Mouse (Mus musculus): ENCODE results near the gene Gemin4. TPM values are rescaled to one million over a fixed set of nuclear protein-coding genes. Genes with fewer than 3 reads are reported as not detected.

Gene Gemin4
- total and polyA plus RNA-seq, 3 experiments = 41.3 to 51.6 (median 46.5) TPM

GRCm38 (mm10) chr11:76246439-76246838, 29.0 kb upstream of the Gemin4 start:
- Histone ChIP-seq H3K27me3 (replicated peaks) (no peaks in the 10 kb centered on the region), H3K4me2 (ENCODE audit: insufficient read depth, low read depth, poor library complexity, severe bottlenecking) (no peak overlapping the region), H3K4me1 (ENCODE audit: control insufficient read depth in 1 of 2, insufficient read depth in 2 of 2) (peaks cover 4 to 30% of the 10 kb centered on the region in 2 experiments)

GRCm38 (mm10) chr11:76243811-76244546, 26.5 kb upstream of the Gemin4 start:
- H3K9ac ChIP-seq (ENCODE audit: insufficient read depth, low read depth) = peak overlapping the region; percentile 52
- dilution Hi-C loops (cut with MboI; ENCODE audit: extremely low pct_ligation_motif_present, extremely low pct_unique_long_range_greater_than_20kb, low sequenced_read_pairs) (no loop called here), in situ Hi-C loops (cut with MboI; ENCODE audit: low pct_ligation_motif_present, low pct_unique_long_range_greater_than_20kb, low sequenced_read_pairs) (no loop called here)
- TF ChIP-seq ETS1 (conservative IDR thresholded peaks at IDR 0.05; ENCODE audit: low read depth, low read length) (no peak), PAX5 (IDR thresholded peaks at IDR 0.05; ENCODE audit: low read length) (no peak), POLR2AphosphoS2 (IDR thresholded peaks at IDR 0.05; ENCODE audit: low read depth, low read length) (no peak), MEF2A (IDR thresholded peaks at IDR 0.05; ENCODE audit: borderline replicate concordance, low read depth, low read length) (no peak), USF1 (IDR thresholded peaks at IDR 0.05; ENCODE audit: low read depth, low read length) (no peak), BHLHE40 (IDR thresholded peaks at IDR 0.05; ENCODE audit: low read depth, low read length) (no peak), ZKSCAN1 (IDR thresholded peaks at IDR 0.05; ENCODE audit: borderline replicate concordance, low read depth, low read length) (no peak), SIN3A (IDR thresholded peaks at IDR 0.05; ENCODE audit: low read length) (no peak), GABPA (IDR thresholded peaks at IDR 0.05; ENCODE audit: insufficient replicate concordance, low read depth, low read length) (no peak), MAX (IDR thresholded peaks at IDR 0.05; ENCODE audit: low read length) (no peak), ZC3H11A (IDR thresholded peaks at IDR 0.05; ENCODE audit: low read depth, low read length) (no peak), SMC3 (IDR thresholded peaks at IDR 0.05; ENCODE audit: low read depth, low read length) (no peak), IRF4 (IDR thresholded peaks at IDR 0.05; ENCODE audit: low read depth, low read length) (no peak)
- peaks cover 23 to 63% of the 10 kb centered on the region in 2 experiments for H3K36me3 ChIP-seq (replicated peaks in 1 of 2; ENCODE audit: control insufficient read depth in 1 of 2, insufficient read depth in 1 of 2, low read length in 1 of 2)
- peak overlapping the region; percentile 92 for H3K4me2 ChIP-seq (ENCODE audit: insufficient read depth, low read depth, poor library complexity, severe bottlenecking)
- no peaks in the 10 kb centered on the region for H3K27me3 ChIP-seq (replicated peaks)
- no peaks in the 10 kb centered on the region for H3K9me3 ChIP-seq (replicated peaks; ENCODE audit: low read length)
- peaks cover 4 to 41% of the 10 kb centered on the region in 2 experiments for H3K4me1 ChIP-seq (ENCODE audit: control insufficient read depth in 1 of 2, insufficient read depth in 2 of 2)
- H3K79me2 ChIP-seq (replicated peaks; ENCODE audit: control insufficient read depth, extremely low read depth, insufficient read depth, poor library complexity, severe bottlenecking) = peaks cover 18% of the 10 kb centered on the region
- H3K4me3 ChIP-seq (replicated peaks in 1 of 3; ENCODE audit: low read depth in 2 of 3, low read length in 2 of 3, poor library complexity in 1 of 3) = peak overlapping the region; percentile 61 to 91 (median 70)
- no peak for DNase-seq (ENCODE audit: extremely low read depth)
- no peak overlapping the region for H3K27ac ChIP-seq (ENCODE audit: insufficient read depth, low read depth)

More at GRCm38 (mm10) chr11:76246439-76246838, 29.0 kb upstream of the Gemin4 start:
- peaks cover 18% of the 10 kb centered on the region for H3K79me2 ChIP-seq (replicated peaks; ENCODE audit: control insufficient read depth, extremely low read depth, insufficient read depth, poor library complexity, severe bottlenecking)
- dilution Hi-C loops (cut with MboI; ENCODE audit: extremely low pct_ligation_motif_present, extremely low pct_unique_long_range_greater_than_20kb, low sequenced_read_pairs) = no loop called here
- no peak overlapping the region for H3K9ac ChIP-seq (ENCODE audit: insufficient read depth, low read depth)
- in situ Hi-C loops (cut with MboI; ENCODE audit: low pct_ligation_motif_present, low pct_unique_long_range_greater_than_20kb, low sequenced_read_pairs) = no loop called here
- no peak overlapping the region for H3K4me3 ChIP-seq (replicated peaks in 1 of 3; ENCODE audit: low read depth in 2 of 3, low read length in 2 of 3, poor library complexity in 1 of 3)
- H3K27ac ChIP-seq (ENCODE audit: insufficient read depth, low read depth) = no peak overlapping the region
- DNase-seq (ENCODE audit: extremely low read depth) = no peak
- no peak for TF ChIP-seq MAZ (IDR thresholded peaks at IDR 0.05; ENCODE audit: low read depth, low read length)
- peak; percentile 86 for TF ChIP-seq MAFK (IDR thresholded peaks at IDR 0.05; ENCODE audit: insufficient replicate concordance, low read length)
- no peak for TF ChIP-seq HCFC1 (IDR thresholded peaks at IDR 0.05; ENCODE audit: low read depth, low read length)
- TF ChIP-seq NRF1 (IDR thresholded peaks at IDR 0.05; ENCODE audit: low read depth, low read length) = no peak
- no peak for TF ChIP-seq PAX5 (IDR thresholded peaks at IDR 0.05; ENCODE audit: low read length)
- TF ChIP-seq SIN3A (IDR thresholded peaks at IDR 0.05; ENCODE audit: low read length) = no peak
- TF ChIP-seq MXI1 (IDR thresholded peaks at IDR 0.05; ENCODE audit: low read depth, low read length) = no peak
- peaks cover 32 to 63% of the 10 kb centered on the region in 2 experiments for H3K36me3 ChIP-seq (replicated peaks in 1 of 2; ENCODE audit: control insufficient read depth in 1 of 2, insufficient read depth in 1 of 2, low read length in 1 of 2)
- H3K9me3 ChIP-seq (replicated peaks; ENCODE audit: low read length) = no peaks in the 10 kb centered on the region

All from CH12.LX (cell line).